Mouse (Mus musculus): ENCODE measurements around the gene Cpt1c. TPM values are rescaled to one million over a fixed set of nuclear protein-coding genes. Genes with fewer than 3 reads are reported as not detected.
"Not testable (repeated sequence)": the region's sequence is repeated elsewhere in the genome, so short reads cannot be mapped to it uniquely, and the experiment has no call there.

Gene Cpt1c
- polyA plus RNA-seq (2012; rRNA removed): 5.6 and 8.5 TPM in 2 replicates

DNA sequence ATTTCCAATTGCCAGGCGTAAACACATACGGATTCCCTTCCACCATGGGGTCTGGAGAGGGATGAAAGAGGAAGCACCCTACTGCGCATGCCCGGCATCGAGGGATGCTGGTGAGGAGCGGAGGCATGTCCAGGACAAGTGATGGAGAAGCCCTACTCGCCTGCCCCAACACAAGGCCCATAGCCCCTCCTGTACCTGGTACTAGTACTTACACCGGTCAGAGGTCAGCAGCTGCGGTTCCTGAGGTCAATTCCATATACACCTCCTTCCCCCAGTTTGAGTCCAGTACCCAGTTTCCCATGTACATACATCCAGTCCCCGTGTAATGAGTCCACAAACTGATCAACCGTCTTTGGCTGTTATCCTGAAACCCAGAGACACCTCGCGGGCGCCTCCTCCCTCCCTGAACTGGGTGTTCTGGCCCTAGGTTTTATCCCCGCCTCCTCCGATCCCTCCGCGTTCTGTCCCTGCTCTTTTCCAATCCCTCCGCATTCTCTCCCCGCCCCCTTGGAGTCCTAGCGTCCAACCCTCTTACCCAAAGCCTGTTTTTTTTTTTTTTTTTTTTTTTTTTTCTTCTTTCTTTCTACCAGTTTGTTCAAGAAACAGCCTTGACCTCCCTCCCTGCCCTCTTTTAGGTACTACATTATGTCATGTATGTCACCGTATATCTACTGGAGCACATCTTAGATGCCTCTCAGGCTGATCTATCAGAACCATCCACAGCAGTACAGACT lies at the start of gene Cpt1c:
Gene Cpt1c (minus strand): TSS at position 469 of the 734 bp plus-strand sequence.
- peak; percentile 76 for DNase-seq
- Histone ChIP-seq H3K4me1 (ENCODE audit: control insufficient read depth, insufficient read depth, low read length) (peaks cover 9% of the 10 kb centered on the region; the same call in 1 of the 2 replicates), H3K27ac (ENCODE audit: insufficient read depth, low read depth, low read length) (no peak within 1 kb of the TSS), H3K4me3 (ENCODE audit: insufficient read depth, low read depth, low read length) (peak within 1 kb of the TSS; percentile 57), H3K27me3 (replicated peaks; ENCODE audit: control insufficient read depth, insufficient read depth, low read length) (no peaks in the 10 kb centered on the region), H3K36me3 (ENCODE audit: control insufficient read depth, insufficient read depth, low read length) (peaks cover 1% of the 10 kb centered on the region)
- no peak for TF ChIP-seq POLR2A (IDR thresholded peaks at IDR 0.05; ENCODE audit: low read depth, low read length)
- TF ChIP-seq CTCF (conservative IDR thresholded peaks at IDR 0.05; ENCODE audit: insufficient read depth, insufficient read length, low read depth, low read length): no peak
- WGBS: 6% methylated on average over 22 of the region's 22 CpGs

DNA sequence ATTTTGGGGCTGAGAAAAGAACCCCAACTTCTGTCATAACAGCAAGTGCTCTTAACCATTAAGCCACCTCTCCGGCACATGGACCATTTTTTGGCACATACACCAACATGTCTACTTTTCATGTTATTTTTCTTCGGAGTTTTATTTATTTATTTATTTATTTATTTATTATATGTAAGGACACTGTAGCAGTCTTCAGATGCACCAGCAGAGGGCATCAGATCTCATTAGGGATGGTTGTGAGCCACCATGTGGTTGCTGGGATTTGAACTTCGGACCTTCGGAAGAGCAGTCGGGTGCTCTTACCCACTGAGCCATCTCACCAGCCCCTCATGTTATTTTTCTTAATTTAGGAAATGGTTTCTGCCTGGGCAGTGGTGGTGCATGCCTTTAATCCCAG lies 49.1 kb upstream of the Cpt1c start:
- H3K4me3 ChIP-seq (ENCODE audit: insufficient read depth, low read depth, low read length); H3K27ac ChIP-seq (ENCODE audit: insufficient read depth, low read depth, low read length); H3K4me1 ChIP-seq (ENCODE audit: control insufficient read depth, insufficient read depth, low read length); H3K27me3 ChIP-seq (replicated peaks; ENCODE audit: control insufficient read depth, insufficient read depth, low read length); DNase-seq; H3K36me3 ChIP-seq (ENCODE audit: control insufficient read depth, insufficient read depth, low read length): not testable (repeated sequence)
- peak; percentile 25; the same call in 1 of the 2 replicates for TF ChIP-seq CTCF (conservative IDR thresholded peaks at IDR 0.05; ENCODE audit: insufficient read depth, insufficient read length, low read depth, low read length)
- 54% methylated on average over 5 of the region's 5 CpGs for WGBS

GRCm38 (mm10) chr7:45020225-45020624 lies 45.6 kb upstream of the Cpt1c start:
- DNase-seq: no peak
- peaks cover 3% of the 10 kb centered on the region; the same call in 1 of the 2 replicates for H3K4me1 ChIP-seq (ENCODE audit: control insufficient read depth, insufficient read depth, low read length)
- TF ChIP-seq CTCF (conservative IDR thresholded peaks at IDR 0.05; ENCODE audit: insufficient read depth, insufficient read length, low read depth, low read length) (no peak), POLR2A (IDR thresholded peaks at IDR 0.05; ENCODE audit: low read depth, low read length) (no peak)
- H3K27me3 ChIP-seq (replicated peaks; ENCODE audit: control insufficient read depth, insufficient read depth, low read length): no peaks in the 10 kb centered on the region
- H3K36me3 ChIP-seq (ENCODE audit: control insufficient read depth, insufficient read depth, low read length): no peaks in the 10 kb centered on the region
- WGBS: 80% methylated on average over 9 of the region's 9 CpGs
- H3K4me3 ChIP-seq (ENCODE audit: insufficient read depth, low read depth, low read length): no peak overlapping the region
- no peak overlapping the region for H3K27ac ChIP-seq (ENCODE audit: insufficient read depth, low read depth, low read length)

DNA sequence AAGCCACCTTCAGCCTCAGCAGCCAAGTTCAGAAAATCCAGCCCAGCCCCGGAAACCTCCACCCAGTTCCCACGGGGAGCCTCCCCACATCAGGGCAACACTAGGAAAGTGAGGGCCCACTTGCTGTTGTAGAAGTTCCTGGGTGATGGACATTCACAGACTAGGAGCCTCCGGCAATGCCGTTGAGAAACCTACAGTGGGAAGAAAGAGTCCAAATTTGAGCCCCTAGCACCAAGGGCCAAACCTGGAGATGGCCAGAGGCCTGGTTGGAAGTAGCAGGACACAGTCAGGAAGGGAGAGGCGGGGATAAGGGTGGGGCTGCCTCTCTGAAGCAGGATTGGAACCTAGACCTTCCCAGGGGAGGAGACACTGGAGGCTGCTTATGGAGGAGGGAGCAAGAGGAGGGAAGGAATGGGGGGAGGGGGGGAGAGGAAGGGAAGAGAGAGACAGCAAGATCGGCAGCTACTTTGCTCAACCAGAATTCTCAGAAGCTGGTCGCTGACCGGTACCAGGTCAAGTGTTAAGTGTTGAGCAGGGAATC lies 44.5 kb upstream of the Cpt1c start:
- 32% methylated on average over 8 of the region's 8 CpGs for WGBS
- H3K27me3 ChIP-seq (replicated peaks; ENCODE audit: control insufficient read depth, insufficient read depth, low read length): no peaks in the 10 kb centered on the region
- TF ChIP-seq POLR2A (IDR thresholded peaks at IDR 0.05; ENCODE audit: low read depth, low read length) (no peak), CTCF (conservative IDR thresholded peaks at IDR 0.05; ENCODE audit: insufficient read depth, insufficient read length, low read depth, low read length) (no peak)
- no peaks in the 10 kb centered on the region for H3K36me3 ChIP-seq (ENCODE audit: control insufficient read depth, insufficient read depth, low read length)
- DNase-seq: peak; percentile 87
- peak overlapping the region; percentile 50 for H3K4me3 ChIP-seq (ENCODE audit: insufficient read depth, low read depth, low read length)
- peak overlapping the region; percentile 81 for H3K27ac ChIP-seq (ENCODE audit: insufficient read depth, low read depth, low read length)
- peaks cover 3% of the 10 kb centered on the region; the same call in 1 of the 2 replicates for H3K4me1 ChIP-seq (ENCODE audit: control insufficient read depth, insufficient read depth, low read length)

GRCm38 (mm10) chr7:45017242-45018061 lies 42.8 kb upstream of the Cpt1c start, which contains the start of gene Rras:
Gene Rras, plus strand, starts transcription at chr7:45017961.
- H3K4me3 ChIP-seq (ENCODE audit: insufficient read depth, low read depth, low read length): peak within 1 kb of the TSS; percentile 51
- no peaks in the 10 kb centered on the region for H3K27me3 ChIP-seq (replicated peaks; ENCODE audit: control insufficient read depth, insufficient read depth, low read length)
- H3K4me1 ChIP-seq (ENCODE audit: control insufficient read depth, insufficient read depth, low read length): peaks cover 3% of the 10 kb centered on the region; the same call in 1 of the 2 replicates
- WGBS: under 1% methylated on average over 36 of the region's 36 CpGs
- peak within 1 kb of the TSS; percentile 96 for H3K27ac ChIP-seq (ENCODE audit: insufficient read depth, low read depth, low read length)
- TF ChIP-seq CTCF (conservative IDR thresholded peaks at IDR 0.05; ENCODE audit: insufficient read depth, insufficient read length, low read depth, low read length) (no peak), POLR2A (IDR thresholded peaks at IDR 0.05; ENCODE audit: low read depth, low read length) (peak; percentile 47)
- peak; percentile 99 for DNase-seq
- no peaks in the 10 kb centered on the region for H3K36me3 ChIP-seq (ENCODE audit: control insufficient read depth, insufficient read depth, low read length)

DNA sequence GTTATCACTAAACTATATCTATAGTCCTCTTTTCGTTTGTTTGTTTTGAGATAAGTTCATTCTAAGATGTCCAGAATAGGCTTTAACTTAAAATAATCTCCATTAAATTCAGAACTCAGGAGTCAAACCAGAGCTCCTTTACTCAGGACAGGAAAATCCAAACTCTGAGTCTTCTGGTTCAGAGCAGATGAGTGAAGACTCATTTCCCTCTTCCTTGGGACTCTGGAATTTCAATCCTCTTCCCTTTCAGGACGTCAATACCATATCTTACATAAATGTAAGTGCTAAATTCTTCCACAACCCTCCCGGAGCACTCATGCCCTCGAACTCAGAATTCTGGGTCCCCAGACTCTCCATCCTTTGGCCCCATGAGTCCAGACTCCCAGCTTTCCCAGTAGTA lies 42.1 kb upstream of the Cpt1c start:
- H3K36me3 ChIP-seq (ENCODE audit: control insufficient read depth, insufficient read depth, low read length): no peaks in the 10 kb centered on the region
- 1% methylated on average over 4 of the region's 4 CpGs for WGBS
- peak overlapping the region; percentile 96 for H3K27ac ChIP-seq (ENCODE audit: insufficient read depth, low read depth, low read length)
- no peaks in the 10 kb centered on the region for H3K27me3 ChIP-seq (replicated peaks; ENCODE audit: control insufficient read depth, insufficient read depth, low read length)
- no peak for DNase-seq
- TF ChIP-seq CTCF (conservative IDR thresholded peaks at IDR 0.05; ENCODE audit: insufficient read depth, insufficient read length, low read depth, low read length) (no peak), POLR2A (IDR thresholded peaks at IDR 0.05; ENCODE audit: low read depth, low read length) (no peak)
- peak overlapping the region; percentile 43 for H3K4me3 ChIP-seq (ENCODE audit: insufficient read depth, low read depth, low read length)
- H3K4me1 ChIP-seq (ENCODE audit: control insufficient read depth, insufficient read depth, low read length): peaks cover 3% of the 10 kb centered on the region; the same call in 1 of the 2 replicates
